Mouse (Mus musculus) embryo, embryonic 10.5 days (tissue): Measurements from ENCODE around the gene Gm21366.
"Not testable (repeated sequence)": the region's sequence is repeated elsewhere in the genome, so short reads cannot be mapped to it uniquely, and the experiment has no call there.

Source experiments
- DNase-seq: peaks from one replicate; pipeline ENCODE4 v3.0.0-alpha.2; 2015; ENCODE audit warnings: low spot score

Gm21366 gene

GRCm38 (mm10) chrY:22861156-22861555 is at the start of gene Gm21366:
Gene Gm21366, minus strand, starts transcription at chrY:22861256.
- DNase-seq, result not testable (repeated sequence)
